Mouse (Mus musculus): ENCODE measurements around the gene Hdac8. TPM values are rescaled to one million over a fixed set of nuclear protein-coding genes. Genes with fewer than 3 reads are reported as not detected.

Hdac8 gene
- total and polyA plus RNA-seq, 3 experiments: 8.8 to 11.8 TPM; not detected in 1

DNA sequence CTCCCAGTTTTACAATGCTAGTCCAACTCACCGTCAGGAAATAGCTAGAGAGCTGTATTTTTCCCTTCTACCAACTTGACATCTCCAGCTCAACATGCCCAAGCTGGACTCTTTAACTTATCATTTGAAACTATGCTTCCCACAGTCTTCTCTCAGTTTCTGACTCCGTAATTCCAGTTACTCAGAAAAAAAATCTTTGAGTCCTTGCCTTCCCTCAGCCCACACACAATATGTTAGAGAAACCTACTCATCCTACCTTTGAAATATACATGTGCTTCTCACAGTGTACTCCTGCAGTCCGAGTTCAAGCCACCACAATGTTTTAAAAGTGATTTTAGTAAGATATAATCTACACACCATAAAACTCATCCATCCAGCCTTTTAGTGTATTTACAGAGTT lies 151.7 kb downstream of the Hdac8 start:
- Histone ChIP-seq H3K79me2 (ENCODE audit: control insufficient read depth, insufficient read depth, low read length, poor library complexity) (no peaks in the 10 kb centered on the region), H3K4me1 (ENCODE audit: control insufficient read depth in 1 of 2, insufficient read depth in 2 of 2, low read length in 2 of 2) (no peaks in the 10 kb centered on the region), H3K9ac (ENCODE audit: control insufficient read depth, low read depth, low read length, poor library complexity, severe bottlenecking) (no peak overlapping the region), H3K36me3 (ENCODE audit: control insufficient read depth in 1 of 2, insufficient read depth in 2 of 2, low read length in 2 of 2) (no peaks in the 10 kb centered on the region), H3K9me3 (replicated peaks; ENCODE audit: insufficient read depth, low read length) (no peaks in the 10 kb centered on the region), H3K27me3 (ENCODE audit: control insufficient read depth in 1 of 2, insufficient read depth in 2 of 2, low read length in 2 of 2) (no peaks in the 10 kb centered on the region), H3K4me3 (ENCODE audit: control insufficient read depth in 1 of 2, insufficient read depth in 1 of 2, low read depth in 2 of 2, low read length in 2 of 2) (no peak overlapping the region), H3K27ac (ENCODE audit: control insufficient read depth, low read depth, low read length) (no peak overlapping the region)
- TF ChIP-seq MAFK (IDR thresholded peaks at IDR 0.05; ENCODE audit: borderline replicate concordance, low read depth, low read length): no peak
- TF ChIP-seq POLR2AphosphoS5 (IDR thresholded peaks at IDR 0.05; ENCODE audit: borderline replicate concordance, low read depth, low read length): no peak
- no peak for TF ChIP-seq TBP (IDR thresholded peaks at IDR 0.05; ENCODE audit: low read depth, low read length)
- TF ChIP-seq E2F4 (IDR thresholded peaks at IDR 0.05; ENCODE audit: borderline replicate concordance, low read depth, low read length): no peak
- TF ChIP-seq USF1 (IDR thresholded peaks at IDR 0.05; ENCODE audit: low read depth, low read length): no peak
- TF ChIP-seq NELFE (IDR thresholded peaks at IDR 0.05; ENCODE audit: low read depth, low read length): no peak
- TF ChIP-seq POLR2A (IDR thresholded peaks at IDR 0.05; ENCODE audit: control insufficient read depth in 1 of 2, insufficient read depth in 1 of 2, low read depth in 1 of 2, low read length in 2 of 2, poor library complexity in 1 of 2): no peak
- no peak for TF ChIP-seq UBTF (IDR thresholded peaks at IDR 0.05; ENCODE audit: borderline replicate concordance, insufficient read depth, low read depth, low read length)
- TF ChIP-seq GABPA (IDR thresholded peaks at IDR 0.05; ENCODE audit: low read depth, low read length): no peak
- TF ChIP-seq MXI1 (IDR thresholded peaks at IDR 0.05; ENCODE audit: low read depth, low read length): no peak
- TF ChIP-seq GATA1 (IDR thresholded peaks at IDR 0.05; ENCODE audit: low read depth, low read length): no peak
- TF ChIP-seq TAL1 (IDR thresholded peaks at IDR 0.05; ENCODE audit: low read length): no peak
- TF ChIP-seq USF2 (IDR thresholded peaks at IDR 0.05; ENCODE audit: borderline replicate concordance in 1 of 2, insufficient read depth in 1 of 2, low read depth in 1 of 2, low read length in 2 of 2): no peak
- no peak for TF ChIP-seq RAD21 (IDR thresholded peaks at IDR 0.05; ENCODE audit: low read depth, low read length)
- TF ChIP-seq MEF2A (IDR thresholded peaks at IDR 0.05; ENCODE audit: extremely low read depth, insufficient replicate concordance, low read depth, low read length, poor library complexity, severe bottlenecking): no peak
- TF ChIP-seq NRF1 (IDR thresholded peaks at IDR 0.05; ENCODE audit: insufficient read depth, low read depth, low read length, poor library complexity, severe bottlenecking): no peak
- DNase-seq (ENCODE audit: low read depth, low spot score): no peak

GRCm38 (mm10) chrX:102349843-102350731 lies 155.1 kb downstream of the Hdac8 start:
- H3K27me3 ChIP-seq (ENCODE audit: control insufficient read depth in 1 of 2, insufficient read depth in 2 of 2, low read length in 2 of 2): no peaks in the 10 kb centered on the region
- H3K36me3 ChIP-seq (ENCODE audit: control insufficient read depth in 1 of 2, insufficient read depth in 2 of 2, low read length in 2 of 2): no peaks in the 10 kb centered on the region
- no peaks in the 10 kb centered on the region for H3K79me2 ChIP-seq (ENCODE audit: control insufficient read depth, insufficient read depth, low read length, poor library complexity)
- H3K27ac ChIP-seq (ENCODE audit: control insufficient read depth, low read depth, low read length): no peak overlapping the region
- H3K9me3 ChIP-seq (replicated peaks; ENCODE audit: insufficient read depth, low read length): no peaks in the 10 kb centered on the region
- TF ChIP-seq EP300 (IDR thresholded peaks at IDR 0.05; ENCODE audit: low read depth in 1 of 2, low read length in 2 of 2) (no peak), MAX (IDR thresholded peaks at IDR 0.05; ENCODE audit: low read length) (no peak), USF1 (IDR thresholded peaks at IDR 0.05; ENCODE audit: low read depth, low read length) (no peak), ZKSCAN1 (IDR thresholded peaks at IDR 0.05; ENCODE audit: low read depth, low read length) (no peak), POLR2AphosphoS5 (IDR thresholded peaks at IDR 0.05; ENCODE audit: borderline replicate concordance, low read depth, low read length) (no peak), SMC3 (IDR thresholded peaks at IDR 0.05; ENCODE audit: low read depth, low read length) (no peak), ELF1 (IDR thresholded peaks at IDR 0.05; ENCODE audit: low read depth, low read length) (no peak)
- no peak for DNase-seq (ENCODE audit: low read depth, low spot score)
- H3K4me3 ChIP-seq (ENCODE audit: control insufficient read depth in 1 of 2, insufficient read depth in 1 of 2, low read depth in 2 of 2, low read length in 2 of 2): no peak overlapping the region
- no peaks in the 10 kb centered on the region for H3K4me1 ChIP-seq (ENCODE audit: control insufficient read depth in 1 of 2, insufficient read depth in 2 of 2, low read length in 2 of 2)
- no peak overlapping the region for H3K9ac ChIP-seq (ENCODE audit: control insufficient read depth, low read depth, low read length, poor library complexity, severe bottlenecking)

Data from MEL (cell line).